Mouse (Mus musculus): ENCODE results near the gene A830018L16Rik. TPM values are rescaled to one million over a fixed set of nuclear protein-coding genes. Genes with fewer than 3 reads are reported as not detected.
"Not testable (repeated sequence)": the region's sequence is repeated elsewhere in the genome, so short reads cannot be mapped to it uniquely, and the experiment has no call there.

Gene A830018L16Rik
- polyA plus RNA-seq, 1 experiment from 2014 or later, result 16.7 TPM

GRCm38 (mm10) chr1:11492936-11493335 is 79.0 kb downstream of the A830018L16Rik start:
- H3K4me3 ChIP-seq (replicated peaks), result no peak overlapping the region
- no peaks in the 10 kb centered on the region for H3K4me1 ChIP-seq
- no peaks in the 10 kb centered on the region for H3K27me3 ChIP-seq (replicated peaks)
- no peak overlapping the region for H3K9ac ChIP-seq (replicated peaks)
- H3K36me3 ChIP-seq, result no peaks in the 10 kb centered on the region
- no peaks in the 10 kb centered on the region for H3K9me3 ChIP-seq (replicated peaks)
- 72% methylated on average over 2 of the region's 2 CpGs for WGBS
- no peak overlapping the region for H3K4me2 ChIP-seq
- no peak overlapping the region for H3K27ac ChIP-seq (replicated peaks)
- no peak for ATAC-seq (ENCODE audit: low FRiP score)

GRCm38 (mm10) chr1:11501556-11501955 is 87.7 kb downstream of the A830018L16Rik start:
- Histone ChIP-seq H3K4me2 (no peak overlapping the region), H3K27ac (replicated peaks) (no peak overlapping the region), H3K36me3 (no peaks in the 10 kb centered on the region), H3K9ac (replicated peaks) (no peak overlapping the region), H3K4me3 (replicated peaks) (no peak overlapping the region), H3K4me1 (no peaks in the 10 kb centered on the region), H3K9me3 (replicated peaks) (no peaks in the 10 kb centered on the region), H3K27me3 (replicated peaks) (no peaks in the 10 kb centered on the region)
- no peak for ATAC-seq (ENCODE audit: low FRiP score)

GRCm38 (mm10) chr1:11549810-11550209 is 135.9 kb downstream of the A830018L16Rik start:
- WGBS, result 86% methylated on average over 1 of the region's 1 CpGs
- not testable (repeated sequence) for H3K4me3 ChIP-seq (replicated peaks); H3K27me3 ChIP-seq (replicated peaks); H3K4me2 ChIP-seq; ATAC-seq (ENCODE audit: low FRiP score); H3K9ac ChIP-seq (replicated peaks); H3K9me3 ChIP-seq (replicated peaks); H3K36me3 ChIP-seq; H3K27ac ChIP-seq (replicated peaks); H3K4me1 ChIP-seq

- no peaks in the 10 kb centered on the region for H3K4me1 ChIP-seq
- H3K4me2 ChIP-seq, result no peak overlapping the region
- H3K36me3 ChIP-seq, result no peaks in the 10 kb centered on the region
- no peaks in the 10 kb centered on the region for H3K9me3 ChIP-seq (replicated peaks)
- H3K27ac ChIP-seq (replicated peaks), result no peak overlapping the region
- no peak overlapping the region for H3K4me3 ChIP-seq (replicated peaks)
- H3K27me3 ChIP-seq (replicated peaks), result no peaks in the 10 kb centered on the region
- 13% methylated on average over 6 of the region's 6 CpGs for WGBS
- no peak overlapping the region for H3K9ac ChIP-seq (replicated peaks)
- peak; percentile 79; the same call in 1 of the 2 replicates for ATAC-seq (ENCODE audit: low FRiP score)
Observed at GRCm38 (mm10) chr1:11565309-11565708, 151.4 kb downstream of the A830018L16Rik start.

- no peak overlapping the region for H3K4me2 ChIP-seq
- no peaks in the 10 kb centered on the region for H3K36me3 ChIP-seq
- no peaks in the 10 kb centered on the region for H3K27me3 ChIP-seq (replicated peaks)
- H3K4me3 ChIP-seq (replicated peaks), result no peak overlapping the region
- no peak overlapping the region for H3K27ac ChIP-seq (replicated peaks)
- 79% methylated on average over 2 of the region's 2 CpGs for WGBS
- no peak overlapping the region for H3K9ac ChIP-seq (replicated peaks)
- no peaks in the 10 kb centered on the region for H3K4me1 ChIP-seq
- no peaks in the 10 kb centered on the region for H3K9me3 ChIP-seq (replicated peaks)
- no peak for ATAC-seq (ENCODE audit: low FRiP score)
Observed at GRCm38 (mm10) chr1:11566730-11567129, 152.8 kb downstream of the A830018L16Rik start.

GRCm38 (mm10) chr1:11567300-11567885 is 153.5 kb downstream of the A830018L16Rik start:
- H3K9me3 ChIP-seq (replicated peaks), result no peaks in the 10 kb centered on the region
- no peak overlapping the region for H3K4me2 ChIP-seq
- no peak for ATAC-seq (ENCODE audit: low FRiP score)
- no peaks in the 10 kb centered on the region for H3K4me1 ChIP-seq
- H3K36me3 ChIP-seq, result no peaks in the 10 kb centered on the region
- H3K27me3 ChIP-seq (replicated peaks), result no peaks in the 10 kb centered on the region
- no peak overlapping the region for H3K4me3 ChIP-seq (replicated peaks)
- H3K9ac ChIP-seq (replicated peaks), result no peak overlapping the region
- no peak overlapping the region for H3K27ac ChIP-seq (replicated peaks)

- no peaks in the 10 kb centered on the region for H3K4me1 ChIP-seq
- no peak overlapping the region for H3K27ac ChIP-seq (replicated peaks)
- 94% methylated on average over 2 of the region's 2 CpGs for WGBS
- H3K9ac ChIP-seq (replicated peaks), result no peak overlapping the region
- no peaks in the 10 kb centered on the region for H3K27me3 ChIP-seq (replicated peaks)
- H3K9me3 ChIP-seq (replicated peaks), result no peaks in the 10 kb centered on the region
- ATAC-seq (ENCODE audit: low FRiP score), result no peak
- H3K36me3 ChIP-seq, result no peaks in the 10 kb centered on the region
- no peak overlapping the region for H3K4me2 ChIP-seq
- no peak overlapping the region for H3K4me3 ChIP-seq (replicated peaks)
Observed at GRCm38 (mm10) chr1:11570274-11570673, 156.4 kb downstream of the A830018L16Rik start.

GRCm38 (mm10) chr1:11573462-11573861 is 159.6 kb downstream of the A830018L16Rik start:
- Histone ChIP-seq H3K4me3 (replicated peaks) (no peak overlapping the region), H3K9me3 (replicated peaks) (no peaks in the 10 kb centered on the region), H3K9ac (replicated peaks) (no peak overlapping the region), H3K4me1 (no peaks in the 10 kb centered on the region), H3K27me3 (replicated peaks) (no peaks in the 10 kb centered on the region), H3K36me3 (no peaks in the 10 kb centered on the region), H3K27ac (replicated peaks) (no peak overlapping the region), H3K4me2 (no peak overlapping the region)
- 86% methylated on average over 2 of the region's 2 CpGs for WGBS
- no peak for ATAC-seq (ENCODE audit: low FRiP score)

- no peaks in the 10 kb centered on the region for H3K36me3 ChIP-seq
- H3K9me3 ChIP-seq (replicated peaks), result no peaks in the 10 kb centered on the region
- H3K4me1 ChIP-seq, result no peaks in the 10 kb centered on the region
- WGBS, result 77% methylated on average over 4 of the region's 4 CpGs
- ATAC-seq (ENCODE audit: low FRiP score), result no peak
- no peaks in the 10 kb centered on the region for H3K27me3 ChIP-seq (replicated peaks)
- H3K4me2 ChIP-seq, result no peak overlapping the region
- no peak overlapping the region for H3K27ac ChIP-seq (replicated peaks)
- H3K4me3 ChIP-seq (replicated peaks), result no peak overlapping the region
- H3K9ac ChIP-seq (replicated peaks), result no peak overlapping the region
Observed at GRCm38 (mm10) chr1:11580026-11580425, 166.1 kb downstream of the A830018L16Rik start.

GRCm38 (mm10) chr1:11588305-11588704 is 174.4 kb downstream of the A830018L16Rik start:
- Histone ChIP-seq H3K27ac (replicated peaks) (no peak overlapping the region), H3K4me2 (no peak overlapping the region), H3K4me3 (replicated peaks) (no peak overlapping the region), H3K4me1 (no peaks in the 10 kb centered on the region), H3K36me3 (no peaks in the 10 kb centered on the region), H3K9me3 (replicated peaks) (no peaks in the 10 kb centered on the region), H3K9ac (replicated peaks) (no peak overlapping the region), H3K27me3 (replicated peaks) (no peaks in the 10 kb centered on the region)
- 81% methylated on average over 10 of the region's 10 CpGs for WGBS
- ATAC-seq (ENCODE audit: low FRiP score), result no peak

- H3K9me3 ChIP-seq (replicated peaks), result no peaks in the 10 kb centered on the region
- no peak overlapping the region for H3K9ac ChIP-seq (replicated peaks)
- no peak overlapping the region for H3K4me2 ChIP-seq
- no peaks in the 10 kb centered on the region for H3K36me3 ChIP-seq
- H3K27me3 ChIP-seq (replicated peaks), result no peaks in the 10 kb centered on the region
- ATAC-seq (ENCODE audit: low FRiP score), result peak; percentile 53
- H3K27ac ChIP-seq (replicated peaks), result no peak overlapping the region
- H3K4me1 ChIP-seq, result no peaks in the 10 kb centered on the region
- no peak overlapping the region for H3K4me3 ChIP-seq (replicated peaks)
Observed at GRCm38 (mm10) chr1:11650137-11650536, 236.2 kb downstream of the A830018L16Rik start.

GRCm38 (mm10) chr1:11652773-11653172 is 238.9 kb downstream of the A830018L16Rik start:
- ATAC-seq (ENCODE audit: low FRiP score), result no peak
- H3K4me1 ChIP-seq, result no peaks in the 10 kb centered on the region
- no peaks in the 10 kb centered on the region for H3K36me3 ChIP-seq
- no peaks in the 10 kb centered on the region for H3K27me3 ChIP-seq (replicated peaks)
- no peak overlapping the region for H3K4me3 ChIP-seq (replicated peaks)
- no peak overlapping the region for H3K27ac ChIP-seq (replicated peaks)
- H3K4me2 ChIP-seq, result no peak overlapping the region
- no peaks in the 10 kb centered on the region for H3K9me3 ChIP-seq (replicated peaks)
- H3K9ac ChIP-seq (replicated peaks), result no peak overlapping the region

Data from neural tube, embryonic 15.5 days (tissue).